Mouse (Mus musculus) kidney, postnatal 4 days (tissue): Measurements from ENCODE around the gene Ugt1a9.

Experiments used
- DNase-seq, 2 experiments: peaks; one replicate each; pipeline ENCODE4 v3.0.0; 2021; ENCODE audit warnings: mixed read lengths in 2 of 2

Ugt1a9 gene

DNA sequence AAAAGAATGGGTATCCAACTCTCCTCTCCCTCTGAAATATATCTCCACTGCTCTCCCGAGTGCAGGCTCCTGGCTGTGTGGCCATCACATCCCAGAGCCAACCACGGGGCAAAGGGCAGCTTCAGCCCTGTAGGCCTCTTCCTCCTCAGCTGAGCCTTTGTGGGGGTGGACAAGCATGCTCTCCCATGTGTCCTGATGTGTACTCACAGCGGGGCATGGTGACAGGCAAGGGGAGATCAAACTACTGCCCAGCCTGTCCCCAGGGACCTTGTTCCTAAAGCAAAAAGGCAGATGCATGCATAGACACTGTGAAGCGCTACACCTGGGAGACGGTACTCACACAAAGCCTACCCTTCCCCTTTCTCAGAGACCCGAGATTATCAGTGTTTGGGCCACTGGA lies 189.5 kb downstream of the Ugt1a9 start:
- DNase-seq: peak; percentile 73 to 78

DNA sequence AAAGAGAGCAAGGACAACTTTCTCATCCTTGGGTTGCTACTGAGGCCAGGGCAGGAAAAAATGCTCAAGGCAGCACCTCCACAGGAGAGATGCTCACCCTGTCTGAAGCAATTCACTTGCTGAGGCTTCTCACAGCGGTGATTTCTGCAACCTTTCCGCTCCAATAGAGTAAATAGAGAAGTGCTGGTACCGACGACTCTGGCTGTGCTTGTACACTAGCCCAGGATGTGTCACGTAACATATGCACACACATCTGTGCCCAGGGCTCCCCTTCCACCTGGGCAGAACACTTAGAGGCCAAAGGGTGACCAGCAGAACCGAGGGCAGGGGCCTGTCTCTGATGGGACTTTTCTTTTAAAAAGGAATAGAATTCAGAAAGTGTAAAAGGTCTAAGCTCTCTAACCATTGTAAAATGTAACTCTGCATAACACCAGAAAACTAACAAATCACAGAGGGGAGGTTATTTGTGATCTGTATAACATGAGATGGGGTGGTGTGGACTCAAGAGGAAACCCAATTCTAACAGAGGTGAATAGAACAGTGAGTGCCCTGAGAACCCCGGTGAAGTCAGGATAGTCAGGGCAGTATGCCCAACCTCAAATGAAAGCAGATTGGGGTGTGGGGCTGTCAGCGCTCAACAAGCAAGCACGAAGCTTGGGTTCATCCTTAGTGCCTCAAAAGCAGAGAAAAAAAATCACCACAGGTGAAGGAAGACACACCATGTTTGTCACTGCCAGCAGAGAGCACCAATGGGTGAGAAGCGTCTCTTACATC lies 190.2 kb downstream of the Ugt1a9 start:
- peak in 1 of 2 experiments; percentile 15 for DNase-seq

DNA sequence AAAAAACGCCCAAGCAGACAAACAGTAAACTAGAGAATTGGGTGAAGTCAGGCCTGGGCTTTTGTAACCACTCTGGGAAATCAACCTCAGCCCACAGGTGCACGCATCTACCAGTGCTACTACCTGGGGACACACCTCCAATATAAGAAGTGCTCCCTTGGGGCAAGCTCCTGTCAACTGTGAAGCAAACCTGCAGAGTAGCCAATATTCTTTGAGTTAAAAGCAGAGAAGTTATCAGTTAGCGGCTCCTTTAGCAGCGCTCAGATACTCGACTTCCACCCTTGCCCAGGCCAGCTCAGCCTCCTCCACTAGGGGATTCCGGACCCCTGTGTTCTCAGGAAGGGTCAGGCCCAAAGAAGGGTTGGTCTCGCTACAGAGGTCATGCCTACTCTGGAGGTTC lies 191.1 kb downstream of the Ugt1a9 start:
- no peak for DNase-seq

DNA sequence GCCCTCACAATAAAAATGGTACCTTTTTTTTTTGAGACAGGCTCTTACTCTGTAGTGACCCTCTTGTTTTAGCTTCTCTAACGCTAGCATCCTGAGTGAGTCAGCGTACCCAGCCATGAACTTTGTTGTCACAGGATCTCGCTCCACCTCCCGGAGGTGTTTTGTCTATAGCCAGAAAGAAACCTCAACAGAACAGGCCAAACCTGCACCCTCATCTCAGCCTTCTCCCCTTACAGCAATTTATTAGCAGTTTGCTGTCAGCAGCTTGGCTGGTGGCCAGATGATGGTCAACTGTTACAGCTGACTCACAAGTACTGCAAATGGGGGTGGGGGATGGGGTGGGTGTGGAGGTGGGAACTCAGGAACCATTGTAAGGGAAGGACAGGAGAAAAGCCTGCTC lies 191.7 kb downstream of the Ugt1a9 start:
- DNase-seq: peak; percentile 81 to 86

DNA sequence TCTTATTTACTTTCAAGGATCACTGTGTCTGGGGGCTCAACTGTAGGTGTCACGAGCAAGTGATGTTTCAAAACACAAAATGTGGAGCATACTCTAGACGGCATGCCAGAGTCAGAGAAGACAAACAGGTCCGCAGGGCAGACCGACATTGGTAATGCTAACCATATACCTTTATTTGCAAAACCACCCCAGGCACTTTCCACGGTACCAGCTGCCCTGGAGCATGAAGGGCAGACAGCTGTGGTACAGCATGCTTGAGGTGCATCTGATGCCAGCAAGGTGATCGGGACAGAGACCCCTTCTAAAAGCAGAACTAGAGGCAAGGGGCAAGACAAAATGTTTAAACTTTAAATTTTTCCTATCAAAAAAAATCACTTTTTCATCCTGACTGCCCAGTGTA lies 192.4 kb downstream of the Ugt1a9 start:
- DNase-seq: no peak

DNA sequence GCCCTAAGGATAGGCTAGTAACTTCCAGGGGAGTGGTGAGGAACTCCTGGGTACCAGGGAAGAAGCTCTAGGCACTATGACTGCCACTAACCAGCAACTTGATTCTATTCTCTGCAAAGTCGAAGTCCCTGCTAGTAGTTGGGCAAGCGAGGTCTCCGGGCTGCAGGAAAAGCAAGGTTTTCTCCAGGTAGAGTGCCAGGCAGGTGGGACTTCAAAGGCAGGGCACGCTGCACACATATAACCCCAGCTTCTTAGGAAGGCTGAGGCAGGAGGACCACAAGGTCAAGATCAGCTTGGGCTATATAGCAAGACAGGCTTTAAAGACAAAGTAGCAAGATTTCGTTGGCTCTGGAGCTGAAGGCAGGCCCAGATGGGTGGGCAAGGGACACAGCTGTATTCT lies 193.2 kb downstream of the Ugt1a9 start:
- DNase-seq: no peak

DNA sequence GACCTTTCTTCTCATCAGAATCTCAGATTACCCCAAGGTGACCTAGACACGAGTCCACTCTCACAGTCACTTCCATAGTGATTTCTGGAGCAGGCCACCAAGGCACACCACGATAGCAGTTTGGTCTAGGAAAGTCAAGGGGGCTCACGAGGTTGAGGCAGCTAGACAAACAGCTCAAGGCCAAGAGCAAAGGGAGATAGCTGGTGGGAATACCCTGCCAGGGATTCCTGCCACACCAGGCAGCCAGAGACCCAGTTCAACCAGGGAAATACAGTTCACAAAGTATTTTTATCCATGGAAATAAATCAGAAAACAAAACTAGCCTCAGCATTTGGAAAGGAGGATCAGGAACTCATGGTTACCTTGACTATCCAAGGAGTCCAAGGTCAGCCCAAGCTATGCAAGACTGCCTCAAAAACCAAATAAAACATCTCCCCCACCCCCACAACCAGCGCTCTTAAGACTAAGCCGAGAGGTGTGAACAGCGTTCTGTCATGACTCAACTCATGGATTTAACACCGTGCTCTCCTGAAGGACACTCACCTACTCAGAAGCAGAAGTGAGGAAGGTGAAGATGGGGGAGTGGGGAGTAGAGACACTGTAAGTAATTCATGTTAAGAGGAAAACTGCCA lies 193.8 kb downstream of the Ugt1a9 start:
- no peak for DNase-seq

DNA sequence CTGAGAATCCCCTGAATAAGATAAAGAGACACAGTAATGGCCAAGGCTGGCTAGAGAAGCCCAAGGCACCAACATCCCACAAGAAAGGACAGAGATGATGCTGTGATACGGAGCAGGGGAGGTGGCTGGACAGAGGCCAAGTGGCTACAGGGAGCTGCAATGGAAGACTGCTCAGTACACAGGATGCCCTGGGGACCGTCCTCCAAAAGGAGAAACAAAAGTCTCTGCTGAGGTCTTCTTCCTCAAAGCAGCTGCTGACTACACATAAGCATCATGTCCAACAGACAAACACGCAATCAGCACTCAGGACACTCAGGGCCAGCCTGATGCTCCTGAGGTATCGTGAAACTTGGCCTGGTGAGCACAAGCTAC lies 194.3 kb downstream of the Ugt1a9 start:
- no peak for DNase-seq

DNA sequence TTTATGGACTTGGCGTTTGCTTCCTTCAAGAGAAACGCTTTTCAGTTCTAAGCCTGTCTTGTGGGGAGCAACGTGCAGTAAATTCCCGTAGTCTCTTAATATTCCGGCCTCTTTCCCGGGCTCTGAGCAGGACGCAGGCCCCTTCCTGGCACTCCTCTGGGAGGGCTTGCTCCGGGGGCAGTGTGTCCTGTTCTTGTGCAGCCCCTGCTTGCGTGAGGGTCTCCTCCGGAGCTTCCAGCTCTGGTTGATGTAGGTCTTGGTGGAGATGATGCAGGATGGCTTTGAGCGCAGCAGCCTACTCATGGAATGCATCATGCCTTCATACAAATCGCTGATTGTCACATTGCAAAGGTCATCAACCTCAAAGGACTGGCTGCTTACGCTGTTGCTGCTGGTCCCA lies 195.5 kb downstream of the Ugt1a9 start:
- peak in 1 of 2 experiments; percentile 9 for DNase-seq

DNA sequence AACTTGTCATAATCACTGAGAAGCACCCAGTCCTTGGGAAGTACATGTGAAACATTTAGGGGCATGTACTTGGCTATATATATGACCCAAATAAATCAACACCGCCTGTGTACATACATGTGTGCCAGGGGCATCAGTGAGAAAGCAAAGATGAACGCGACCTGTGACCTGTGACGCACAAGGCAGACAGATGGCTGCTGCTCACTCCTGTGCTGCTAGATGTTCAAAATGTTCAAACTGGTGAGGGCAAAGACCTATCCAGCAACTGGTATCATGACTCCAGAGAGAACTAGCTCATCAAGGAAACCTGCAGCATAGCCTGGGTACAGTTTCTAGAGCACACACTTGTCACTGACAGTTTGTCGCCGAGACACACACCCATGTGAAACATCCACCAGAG lies 196.9 kb downstream of the Ugt1a9 start:
- peak in 1 of 2 experiments; percentile 11 for DNase-seq

DNA sequence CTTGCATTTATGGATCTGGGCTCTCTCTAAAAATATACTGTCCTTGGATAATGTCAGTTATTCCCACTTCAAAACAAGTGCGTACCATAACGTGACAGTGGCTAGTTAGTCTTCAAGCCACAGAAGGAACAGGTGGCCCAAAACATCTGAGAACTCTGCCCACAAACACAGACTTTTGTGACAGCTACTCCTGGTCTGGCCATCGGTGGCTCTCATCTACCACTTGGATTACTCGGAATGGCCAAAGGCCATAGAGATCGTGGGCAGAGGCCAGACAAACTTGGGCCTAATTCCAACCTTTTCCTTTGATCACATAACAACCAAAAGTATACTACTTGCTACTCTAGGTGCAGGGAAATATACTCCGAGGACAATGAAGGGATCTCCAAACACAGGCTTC lies 197.5 kb downstream of the Ugt1a9 start:
- DNase-seq: no peak
